Mouse (Mus musculus): ENCODE results near the gene Cstad. TPM values are rescaled to one million over a fixed set of nuclear protein-coding genes. Genes with fewer than 3 reads are reported as not detected.

Gene Cstad
- polyA plus RNA-seq, 1 experiment from 2014 or later: 0.57 TPM

GRCm38 (mm10) chr2:30627338-30627737 lies 32.5 kb downstream of the Cstad start:
- no peak overlapping the region for H3K9ac ChIP-seq (ENCODE audit: low read depth, low read length)
- no peak for DNase-seq (ENCODE audit: low spot score)
- 96% methylated on average over 3 of the region's 3 CpGs for WGBS
- H3K4me1 ChIP-seq (replicated peaks; ENCODE audit: control insufficient read depth, insufficient read depth, low read length): peaks cover 4% of the 10 kb centered on the region; the same call in 1 of the 2 replicates
- H3K36me3 ChIP-seq (ENCODE audit: control insufficient read depth, insufficient read depth, low read length): no peaks in the 10 kb centered on the region
- no peaks in the 10 kb centered on the region; the same call in 1 of the 2 replicates for H3K9me3 ChIP-seq (ENCODE audit: control insufficient read depth, low read length)
- no peak for ATAC-seq (ENCODE audit: low FRiP score)
- H3K4me3 ChIP-seq (ENCODE audit: low read depth, low read length): no peak overlapping the region
- H3K27me3 ChIP-seq (ENCODE audit: control insufficient read depth, insufficient read depth, low read length): no peaks in the 10 kb centered on the region
- H3K4me2 ChIP-seq (replicated peaks; ENCODE audit: low read depth, low read length): no peak overlapping the region
- no peak overlapping the region for H3K27ac ChIP-seq (ENCODE audit: low read depth, low read length)

DNA sequence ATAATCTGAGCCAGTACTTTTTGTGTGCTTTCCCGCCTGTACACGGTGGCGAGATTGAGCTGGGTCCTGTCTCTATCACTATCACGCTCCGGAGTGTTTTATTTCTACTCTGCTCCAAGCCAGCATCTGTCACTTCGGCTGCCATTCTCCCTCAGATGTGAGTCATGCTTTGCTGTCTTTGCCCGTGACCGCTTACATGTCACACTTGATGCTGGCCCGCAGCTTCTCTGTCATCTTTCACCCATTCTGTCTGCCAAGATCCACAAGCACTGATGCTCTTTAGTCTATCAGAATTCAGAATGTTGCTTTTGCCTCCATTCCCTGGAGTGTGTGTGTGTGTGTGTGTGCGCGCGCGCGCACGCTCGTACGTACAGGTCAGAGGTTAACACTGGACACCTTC lies 33.5 kb downstream of the Cstad start:
- Histone ChIP-seq H3K27ac (ENCODE audit: low read depth, low read length) (no peak overlapping the region), H3K9ac (ENCODE audit: low read depth, low read length) (no peak overlapping the region)

GRCm38 (mm10) chr2:30629038-30629761 lies 34.4 kb downstream of the Cstad start:
- H3K9me3 ChIP-seq (ENCODE audit: control insufficient read depth, low read length): no peaks in the 10 kb centered on the region; the same call in 1 of the 2 replicates

More for the DNA sequence above, 33.5 kb downstream of the Cstad start:
- Histone ChIP-seq H3K4me2 (replicated peaks; ENCODE audit: low read depth, low read length) (no peak overlapping the region), H3K36me3 (ENCODE audit: control insufficient read depth, insufficient read depth, low read length) (no peaks in the 10 kb centered on the region), H3K4me1 (replicated peaks; ENCODE audit: control insufficient read depth, insufficient read depth, low read length) (peaks cover 4% of the 10 kb centered on the region; the same call in 1 of the 2 replicates), H3K9me3 (ENCODE audit: control insufficient read depth, low read length) (no peaks in the 10 kb centered on the region; the same call in 1 of the 2 replicates), H3K27me3 (ENCODE audit: control insufficient read depth, insufficient read depth, low read length) (no peaks in the 10 kb centered on the region), H3K4me3 (ENCODE audit: low read depth, low read length) (no peak overlapping the region)
- WGBS: 93% methylated on average over 17 of the region's 17 CpGs
- DNase-seq (ENCODE audit: low spot score): no peak
- ATAC-seq (ENCODE audit: low FRiP score): no peak

GRCm38 (mm10) chr2:30629860-30630259 lies 35.0 kb downstream of the Cstad start:
- H3K36me3 ChIP-seq (ENCODE audit: control insufficient read depth, insufficient read depth, low read length): no peaks in the 10 kb centered on the region
- no peaks in the 10 kb centered on the region; the same call in 1 of the 2 replicates for H3K9me3 ChIP-seq (ENCODE audit: control insufficient read depth, low read length)
- no peak overlapping the region for H3K4me3 ChIP-seq (ENCODE audit: low read depth, low read length)
- 86% methylated on average over 4 of the region's 4 CpGs for WGBS
- H3K4me2 ChIP-seq (replicated peaks; ENCODE audit: low read depth, low read length): no peak overlapping the region
- no peak for DNase-seq (ENCODE audit: low spot score)
- no peak for ATAC-seq (ENCODE audit: low FRiP score)
- 0 out of 2 replicates have a peak overlapping the region, but pooled peaks have one; percentile 25 for H3K27ac ChIP-seq (ENCODE audit: low read depth, low read length)
- peaks cover 4% of the 10 kb centered on the region; the same call in 1 of the 2 replicates for H3K4me1 ChIP-seq (replicated peaks; ENCODE audit: control insufficient read depth, insufficient read depth, low read length)
- no peaks in the 10 kb centered on the region for H3K27me3 ChIP-seq (ENCODE audit: control insufficient read depth, insufficient read depth, low read length)
- no peak overlapping the region for H3K9ac ChIP-seq (ENCODE audit: low read depth, low read length)

More at GRCm38 (mm10) chr2:30629038-30629761, 34.4 kb downstream of the Cstad start:
- Histone ChIP-seq H3K4me1 (replicated peaks; ENCODE audit: control insufficient read depth, insufficient read depth, low read length) (peaks cover 4% of the 10 kb centered on the region; the same call in 1 of the 2 replicates), H3K27ac (ENCODE audit: low read depth, low read length) (peak overlapping the region; percentile 25; the same call in 1 of the 2 replicates), H3K27me3 (ENCODE audit: control insufficient read depth, insufficient read depth, low read length) (no peaks in the 10 kb centered on the region), H3K4me2 (replicated peaks; ENCODE audit: low read depth, low read length) (no peak overlapping the region), H3K4me3 (ENCODE audit: low read depth, low read length) (no peak overlapping the region), H3K36me3 (ENCODE audit: control insufficient read depth, insufficient read depth, low read length) (no peaks in the 10 kb centered on the region), H3K9ac (ENCODE audit: low read depth, low read length) (peak overlapping the region; percentile 8; the same call in 1 of the 2 replicates)
- ATAC-seq (ENCODE audit: low FRiP score) (no peak), DNase-seq (ENCODE audit: low spot score) (no peak)
- WGBS: 77% methylated on average over 14 of the region's 14 CpGs

GRCm38 (mm10) chr2:30636266-30636671 lies 41.4 kb downstream of the Cstad start:
- WGBS: 81% methylated on average over 5 of the region's 5 CpGs
- no peaks in the 10 kb centered on the region for H3K9me3 ChIP-seq (ENCODE audit: control insufficient read depth, low read length)
- H3K4me3 ChIP-seq (ENCODE audit: low read depth, low read length): no peak overlapping the region
- peak overlapping the region; percentile 17; the same call in 1 of the 2 replicates for H3K9ac ChIP-seq (ENCODE audit: low read depth, low read length)
- H3K27ac ChIP-seq (ENCODE audit: low read depth, low read length): no peak overlapping the region
- no peaks in the 10 kb centered on the region for H3K27me3 ChIP-seq (ENCODE audit: control insufficient read depth, insufficient read depth, low read length)
- ATAC-seq (ENCODE audit: low FRiP score): no peak
- DNase-seq (ENCODE audit: low spot score): no peak
- H3K4me2 ChIP-seq (replicated peaks; ENCODE audit: low read depth, low read length): no peak overlapping the region
- no peaks in the 10 kb centered on the region for H3K36me3 ChIP-seq (ENCODE audit: control insufficient read depth, insufficient read depth, low read length)
- no peaks in the 10 kb centered on the region for H3K4me1 ChIP-seq (replicated peaks; ENCODE audit: control insufficient read depth, insufficient read depth, low read length)

DNA sequence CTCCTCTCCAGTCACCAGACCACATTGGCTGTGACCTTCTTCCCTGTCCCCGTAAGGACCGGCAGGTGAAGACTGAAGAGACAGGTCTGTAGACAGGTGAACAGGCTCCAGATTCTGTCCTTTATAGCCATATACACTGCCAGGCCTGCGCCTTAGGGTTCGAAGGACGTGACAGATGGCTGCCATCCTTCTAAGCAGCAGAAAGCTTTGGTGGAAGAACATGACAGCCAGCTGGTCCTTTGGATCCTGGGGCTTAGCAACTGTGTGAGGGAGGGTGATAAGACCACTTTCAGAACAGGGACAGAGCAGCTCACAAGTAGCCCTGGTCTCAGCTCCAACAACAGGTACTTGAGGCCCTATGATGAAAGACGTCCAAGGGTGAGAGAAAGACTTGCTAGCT lies 43.2 kb downstream of the Cstad start:
- no peak overlapping the region for H3K27ac ChIP-seq (ENCODE audit: low read depth, low read length)
- DNase-seq (ENCODE audit: low spot score): no peak
- no peak overlapping the region for H3K4me3 ChIP-seq (ENCODE audit: low read depth, low read length)
- ATAC-seq (ENCODE audit: low FRiP score): no peak
- no peak overlapping the region for H3K9ac ChIP-seq (ENCODE audit: low read depth, low read length)
- H3K9me3 ChIP-seq (ENCODE audit: control insufficient read depth, low read length): no peaks in the 10 kb centered on the region
- WGBS: 83% methylated on average over 6 of the region's 6 CpGs
- no peaks in the 10 kb centered on the region for H3K36me3 ChIP-seq (ENCODE audit: control insufficient read depth, insufficient read depth, low read length)
- H3K4me2 ChIP-seq (replicated peaks; ENCODE audit: low read depth, low read length): no peak overlapping the region
- peaks cover 2% of the 10 kb centered on the region; the same call in 1 of the 2 replicates for H3K4me1 ChIP-seq (replicated peaks; ENCODE audit: control insufficient read depth, insufficient read depth, low read length)
- no peaks in the 10 kb centered on the region for H3K27me3 ChIP-seq (ENCODE audit: control insufficient read depth, insufficient read depth, low read length)

GRCm38 (mm10) chr2:30640021-30640481 lies 45.2 kb downstream of the Cstad start:
- ATAC-seq (ENCODE audit: low FRiP score) (no peak), DNase-seq (ENCODE audit: low spot score) (peak; percentile 63)
- Histone ChIP-seq H3K9ac (ENCODE audit: low read depth, low read length) (peak overlapping the region; percentile 46; the same call in 1 of the 2 replicates), H3K27ac (ENCODE audit: low read depth, low read length) (peak overlapping the region; percentile 67), H3K4me1 (replicated peaks; ENCODE audit: control insufficient read depth, insufficient read depth, low read length) (peaks cover 2% of the 10 kb centered on the region; the same call in 1 of the 2 replicates), H3K36me3 (ENCODE audit: control insufficient read depth, insufficient read depth, low read length) (no peaks in the 10 kb centered on the region), H3K27me3 (ENCODE audit: control insufficient read depth, insufficient read depth, low read length) (no peaks in the 10 kb centered on the region), H3K4me2 (replicated peaks; ENCODE audit: low read depth, low read length) (no peak overlapping the region), H3K9me3 (ENCODE audit: control insufficient read depth, low read length) (no peaks in the 10 kb centered on the region), H3K4me3 (ENCODE audit: low read depth, low read length) (no peak overlapping the region)
- WGBS: 11% methylated on average over 11 of the region's 11 CpGs

GRCm38 (mm10) chr2:30642810-30643209 lies 48.0 kb downstream of the Cstad start:
- Histone ChIP-seq H3K9ac (ENCODE audit: low read depth, low read length) (0 out of 2 replicates have a peak overlapping the region, but pooled peaks have one; percentile 28), H3K9me3 (ENCODE audit: control insufficient read depth, low read length) (no peaks in the 10 kb centered on the region), H3K36me3 (ENCODE audit: control insufficient read depth, insufficient read depth, low read length) (no peaks in the 10 kb centered on the region), H3K27ac (ENCODE audit: low read depth, low read length) (peak overlapping the region; percentile 58), H3K4me3 (ENCODE audit: low read depth, low read length) (no peak overlapping the region), H3K4me1 (replicated peaks; ENCODE audit: control insufficient read depth, insufficient read depth, low read length) (peaks cover 10% of the 10 kb centered on the region), H3K4me2 (replicated peaks; ENCODE audit: low read depth, low read length) (no peak overlapping the region), H3K27me3 (ENCODE audit: control insufficient read depth, insufficient read depth, low read length) (no peaks in the 10 kb centered on the region)
- no peak for DNase-seq (ENCODE audit: low spot score)
- no peak for ATAC-seq (ENCODE audit: low FRiP score)
- WGBS: 42% methylated on average over 5 of the region's 5 CpGs
